In the genomic region with DNA sequence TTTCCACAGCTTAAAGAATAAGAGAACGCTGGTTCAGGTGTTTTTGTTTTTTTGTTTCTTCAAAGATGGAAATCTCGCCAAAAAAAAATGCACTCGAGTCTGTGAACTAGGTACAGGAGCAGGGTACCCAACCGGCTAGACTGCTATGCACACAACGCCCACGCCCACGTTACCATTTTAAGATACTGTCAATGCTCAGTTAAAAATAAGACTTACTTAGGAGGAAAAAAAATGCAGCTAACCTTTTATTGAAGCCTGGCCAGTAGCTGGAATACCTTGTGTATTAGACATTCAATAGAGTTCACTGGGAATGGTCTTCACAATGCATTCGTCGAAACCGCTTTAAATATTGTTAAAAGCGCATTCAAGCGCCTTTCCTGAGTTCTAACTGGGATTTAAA, we compare ENCODE assay signal across 7 mouse cellular contexts. TPM values are rescaled to one million over a fixed set of nuclear protein-coding genes. Genes with fewer than 3 reads are reported as not detected.
DNase-seq lines count a peak whose midpoint lies in the region; ATAC-seq and TF ChIP-seq lines count a peak whose summit lies in the region.

No protein-coding gene starts in this region.

- peak overlapping the region; percentile 86 for H3K9ac ChIP-seq in lung, embryonic 14.5 days
- peak overlapping the region; percentile 99 for H3K9ac ChIP-seq in forebrain, embryonic 11.5 days (ENCODE audit: low read length)

- intact Hi-C loops in left cerebral cortex, postnatal 10 days (cut with DNase I), result loop anchor here (2.0 to 10.0 kb wide), 3 partner anchors 93 to 275 kb away; no protein-coding TSS in a partner anchor

- no peaks in the 10 kb centered on the region for H3K4me1 ChIP-seq in lung, embryonic 14.5 days (ENCODE audit: insufficient read depth)
- 0 out of 2 replicates have a peak, but pooled peaks cover 4% of the 10 kb centered on the region for H3K4me1 ChIP-seq in forebrain, embryonic 11.5 days (replicated peaks; ENCODE audit: control insufficient read depth, insufficient read depth, low read length)

- no peak overlapping the region for H3K27ac ChIP-seq in lung, embryonic 14.5 days (ENCODE audit: low read depth)
- H3K27ac ChIP-seq in forebrain, embryonic 11.5 days (ENCODE audit: low read depth, low read length), result peak overlapping the region; percentile 91

- H3K4me3 ChIP-seq in lung, embryonic 14.5 days (ENCODE audit: low read depth, low read length), result peak overlapping the region; percentile 89
- H3K4me3 ChIP-seq in forebrain, embryonic 11.5 days (ENCODE audit: low read depth, low read length), result peak overlapping the region; percentile 100

- 3% methylated on average over 12 of the region's 12 CpGs for whole genome bisulfite sequencing in lung, embryonic 14.5 days
- whole genome bisulfite sequencing in forebrain, embryonic 11.5 days, result 2% methylated on average over 12 of the region's 12 CpGs

- DNase-seq in lung, embryonic 14.5 days, result peak; percentile 57
- DNase-seq in lung, postnatal 25 days (ENCODE audit: low spot score), result no peak
- DNase-seq in forebrain, embryonic 11.5 days (ENCODE audit: low spot score), result no peak
- DNase-seq in left cerebral cortex, postnatal 10 days (ENCODE audit: extremely low spot score in 1 of 2, low spot score in 2 of 2), result peak; percentile 36 to 47
- DNase-seq in right cerebral cortex, postnatal 10 days (ENCODE audit: low spot score in 2 of 2), result peak; percentile 61 to 73
- DNase-seq in c-Kit-positive CD71-positive TER-119-positive erythroid progenitor cells, embryonic 14.5 days (ENCODE audit: low spot score), result no peak
- no peak for DNase-seq in cerebellum, adult 18-20 months

- no peak for ATAC-seq in lung, embryonic 14.5 days (ENCODE audit: insufficient read depth)
- no peak for ATAC-seq in forebrain, embryonic 11.5 days (replicated peaks; ENCODE audit: low FRiP score)

- TF ChIP-seq CTCF in lung, embryonic 14.5 days (IDR thresholded peaks at IDR 0.05; ENCODE audit: low read depth), result no peak

- H3K27me3 ChIP-seq in lung, embryonic 14.5 days (ENCODE audit: insufficient read depth, low read length), result no peaks in the 10 kb centered on the region
- no peaks in the 10 kb centered on the region for H3K27me3 ChIP-seq in forebrain, embryonic 11.5 days (ENCODE audit: control insufficient read depth, insufficient read depth, low read length)

- no peaks in the 10 kb centered on the region for H3K9me3 ChIP-seq in lung, embryonic 14.5 days (ENCODE audit: low read depth, low read length)
- no peaks in the 10 kb centered on the region for H3K9me3 ChIP-seq in forebrain, embryonic 11.5 days (ENCODE audit: control insufficient read depth, low read length)

- 0 out of 2 replicates have a peak, but pooled peaks cover 8% of the 10 kb centered on the region for H3K36me3 ChIP-seq in lung, embryonic 14.5 days (ENCODE audit: insufficient read depth)
- H3K36me3 ChIP-seq in forebrain, embryonic 11.5 days (ENCODE audit: control insufficient read depth, insufficient read depth, low read length), result peaks cover 5% of the 10 kb centered on the region; the same call in 1 of the 2 replicates

- H3K4me2 ChIP-seq in lung, embryonic 14.5 days, result peak overlapping the region; percentile 95
- peak overlapping the region; percentile 60 for H3K4me2 ChIP-seq in forebrain, embryonic 11.5 days (ENCODE audit: low read depth, low read length, severe bottlenecking)

RNA-seq across cellular contexts. Expression of a gene that starts 4.3 kb away (rescaled TPM):
- polyA plus RNA-seq in lung, embryonic 14.5 days (2014; fragmentation: Nextera tagmentation; extraction: Ambion mirVana), result 52.6 and 54.5 TPM in 2 replicates
- 568 and 596 TPM in 2 replicates for polyA plus RNA-seq in forebrain, embryonic 11.5 days (2014; fragmentation: Nextera tagmentation; extraction: Ambion mirVana)
- total RNA-seq in left cerebral cortex, postnatal 10 days (2021), result 10 to 100 TPM; 26.1 to 29.8 TPM

Comparison
In these comparisons a context has a peak if more than half of its experiments do, and no peak if none do; other contexts are left out.
1. DNase-seq: peak in lung, embryonic 14.5 days (single experiment), left cerebral cortex, postnatal 10 days (2 of 2) and right cerebral cortex, postnatal 10 days (2 of 2); none in lung, postnatal 25 days (single experiment), forebrain, embryonic 11.5 days (single experiment), c-Kit-positive CD71-positive TER-119-positive erythroid progenitor cells, embryonic 14.5 days (single experiment) and cerebellum, adult 18-20 months (0 of 2).
2. RNA of a gene that starts 4.3 kb away (polyA plus RNA-seq): 568 to 596 TPM in forebrain, embryonic 11.5 days; 52.6 to 54.5 TPM in lung, embryonic 14.5 days; every median in the first group is over 10 times any median in the second.